In genomic region chr8:95377863-95378291, GRCm38 (mm10) we compare ENCODE assay signal across 8 mouse cellular contexts. TPM values are rescaled to one million over a fixed set of nuclear protein-coding genes. Genes with fewer than 3 reads are reported as not detected.
DNase-seq lines count a peak whose midpoint lies in the region; ATAC-seq and TF ChIP-seq lines count a peak whose summit lies in the region.
"Had no signal": no experiment of that assay in that cellular context is flagged by ENCODE, and none has a peak within 500 bp of the region (broad histone marks: within the 10 kb centered on the region; RNA-seq: fewer than 3 reads in every experiment).

No protein-coding gene starts in this region.

- H3K9me3 ChIP-seq in embryonic facial prominence, embryonic 14.5 days (ENCODE audit: control insufficient read depth, low read length) = no peaks in the 10 kb centered on the region
- H3K9me3 ChIP-seq in lung, postnatal 0 days (ENCODE audit: low read length) = no peaks in the 10 kb centered on the region

- H3K27me3 ChIP-seq in embryonic facial prominence, embryonic 14.5 days (replicated peaks; ENCODE audit: control insufficient read depth, insufficient read depth, low read length) = no peaks in the 10 kb centered on the region
- H3K27me3 ChIP-seq in heart, adult 2 months (ENCODE audit: control insufficient read depth, insufficient read depth, low read length) = no peaks in the 10 kb centered on the region
- H3K27me3 ChIP-seq in lung, postnatal 0 days (replicated peaks; ENCODE audit: insufficient read depth, low read length) = no peaks in the 10 kb centered on the region
- H3K27me3 ChIP-seq: Patski had no signal

- H3K4me2 ChIP-seq in embryonic facial prominence, embryonic 14.5 days (ENCODE audit: low read depth, low read length) = no peak overlapping the region
- H3K4me2 ChIP-seq in lung, postnatal 0 days (replicated peaks; ENCODE audit: low read depth, low read length) = 0 out of 2 replicates have a peak overlapping the region, but pooled peaks have one; percentile 11

- intact Hi-C loops in heart, adult 2 months (cut with DNase I) = no loop called here

- peak overlapping the region; percentile 39 for H3K27ac ChIP-seq in embryonic facial prominence, embryonic 14.5 days (replicated peaks; ENCODE audit: low read depth, low read length)
- peak overlapping the region; percentile 74 for H3K27ac ChIP-seq in heart, adult 2 months
- H3K27ac ChIP-seq in lung, postnatal 0 days (ENCODE audit: low read length) = peak overlapping the region; percentile 84

- TF ChIP-seq CTCF in heart, adult 2 months (IDR thresholded peaks at IDR 0.05) = no peak
- TF ChIP-seq CTCF in lung, postnatal 0 days (IDR thresholded peaks at IDR 0.05) = no peak

- no peak; the same call in 1 of the 2 replicates for TF ChIP-seq POLR2A in heart, adult 2 months (IDR thresholded peaks at IDR 0.05; ENCODE audit: insufficient read depth, low read depth, low read length)

- TF ChIP-seq EP300 in heart, adult 2 months (IDR thresholded peaks at IDR 0.05; ENCODE audit: insufficient read depth, low read depth, low read length) = peak; percentile 85; the same call in 1 of the 2 replicates
- peak; percentile 88 for TF ChIP-seq EP300 in lung, postnatal 0 days (IDR thresholded peaks at IDR 0.05)

- H3K36me3 ChIP-seq in embryonic facial prominence, embryonic 14.5 days (ENCODE audit: control insufficient read depth, insufficient read depth, low read length) = no peaks in the 10 kb centered on the region
- peaks cover 7% of the 10 kb centered on the region; the same call in 1 of the 2 replicates for H3K36me3 ChIP-seq in heart, adult 2 months (ENCODE audit: control insufficient read depth, insufficient read depth, low read length)
- no peaks in the 10 kb centered on the region for H3K36me3 ChIP-seq in lung, postnatal 0 days (ENCODE audit: insufficient read depth, low read length)

- H3K9ac ChIP-seq in embryonic facial prominence, embryonic 14.5 days (ENCODE audit: low read depth, low read length) = no peak overlapping the region
- peak overlapping the region; percentile 3; the same call in 1 of the 2 replicates for H3K9ac ChIP-seq in heart, adult 2 months (ENCODE audit: low read depth, low read length)
- H3K9ac ChIP-seq in lung, postnatal 0 days (replicated peaks; ENCODE audit: low read depth) = no peak overlapping the region

- ATAC-seq in embryonic facial prominence, embryonic 14.5 days (ENCODE audit: low read depth) = peak; percentile 82
- ATAC-seq in lung, postnatal 0 days = peak; percentile 92
- no peak for ATAC-seq in granulocyte monocyte progenitor cell, adult 5-6 weeks (replicated peaks; ENCODE audit: poor library complexity, severe bottlenecking)
- ATAC-seq in erythroid progenitor cell, adult 5-6 weeks (replicated peaks; ENCODE audit: low FRiP score, poor library complexity, severe bottlenecking) = no peak
- ATAC-seq: Patski had no signal

- 0 out of 2 replicates have a peak, but pooled peaks cover 5% of the 10 kb centered on the region for H3K4me1 ChIP-seq in embryonic facial prominence, embryonic 14.5 days (ENCODE audit: control insufficient read depth, insufficient read depth, low read length)
- H3K4me1 ChIP-seq in heart, adult 2 months (ENCODE audit: control insufficient read depth, insufficient read depth, low read length) = peaks cover 20% of the 10 kb centered on the region
- H3K4me1 ChIP-seq in lung, postnatal 0 days (ENCODE audit: insufficient read depth, low read depth, low read length) = peaks cover 5% of the 10 kb centered on the region; the same call in 1 of the 2 replicates

- DNase-seq in embryonic facial prominence, embryonic 14.5 days (ENCODE audit: low spot score) = peak; percentile 77
- peak; percentile 65 to 73 for DNase-seq in heart, adult 2 months
- DNase-seq in kidney, adult 8-10 months = peak; percentile 27 to 37
- peak; percentile 93 for DNase-seq in lung, postnatal 0 days (ENCODE audit: low spot score)
- no peak for DNase-seq in cerebellum, adult 18-20 months

- 38% methylated on average over 7 of the region's 7 CpGs for WGBS in embryonic facial prominence, embryonic 14.5 days
- WGBS in heart, adult 2 months = 8% methylated on average over 7 of the region's 7 CpGs
- 11% methylated on average over 7 of the region's 7 CpGs for WGBS in lung, postnatal 0 days

- H3K79me2 ChIP-seq in heart, adult 2 months (replicated peaks; ENCODE audit: control insufficient read depth, insufficient read depth, low read length) = no peaks in the 10 kb centered on the region

- H3K4me3 ChIP-seq in embryonic facial prominence, embryonic 14.5 days (ENCODE audit: low read depth, low read length) = no peak overlapping the region
- H3K4me3 ChIP-seq in heart, adult 2 months = peak overlapping the region; percentile 8; the same call in 1 of the 2 replicates
- no peak overlapping the region for H3K4me3 ChIP-seq in lung, postnatal 0 days (ENCODE audit: low read depth, low read length)

RNA-seq across cellular contexts. Expression of gene Mmp15, which starts 25.8 kb away (rescaled TPM):
- 14.9 and 15.3 TPM in 2 replicates for polyA plus RNA-seq in embryonic facial prominence, embryonic 14.5 days (2014; fragmentation: Nextera tagmentation; extraction: Ambion mirVana)
- total RNA-seq in heart, adult 2 months (2021) = 10 to 100 TPM; 53.4 to 67.5 TPM
- polyA plus RNA-seq in heart, adult 2 months (2012; rRNA removed) = 56.7 and 58.4 TPM in 2 replicates
- polyA plus RNA-seq in lung, postnatal 0 days (2015; fragmentation: Nextera tagmentation; extraction: Ambion mirVana) = 25.8 and 26.0 TPM in 2 replicates
- total RNA-seq in granulocyte monocyte progenitor cell, adult 5-6 weeks (2014; fragmentation: Nextera tagmentation) = not detected in 2 replicates
- 0.13 and 0.21 TPM in 2 replicates for total RNA-seq in granulocyte monocyte progenitor cell, adult 5-6 weeks (2017)
- not detected in 2 replicates for total RNA-seq in erythroid progenitor cell, adult 5-6 weeks (2015; ENCODE audit: low replicate concordance)
- total RNA-seq in erythroid progenitor cell, adult 5-6 weeks (2017; ENCODE audit: low replicate concordance) = not detected in 2 replicates

RNA-seq across cellular contexts. Expression of gene Usb1, which starts 45.8 kb away (rescaled TPM):
- 36.3 and 38.0 TPM in 2 replicates for polyA plus RNA-seq in embryonic facial prominence, embryonic 14.5 days (2014; fragmentation: Nextera tagmentation; extraction: Ambion mirVana)
- 10 to 100 TPM; 12.2 to 15.2 TPM for total RNA-seq in heart, adult 2 months (2021)
- polyA plus RNA-seq in heart, adult 2 months (2012; rRNA removed) = 23.9 and 31.1 TPM in 2 replicates
- 33.8 and 39.2 TPM in 2 replicates for polyA plus RNA-seq in lung, postnatal 0 days (2015; fragmentation: Nextera tagmentation; extraction: Ambion mirVana)
- total RNA-seq in granulocyte monocyte progenitor cell, adult 5-6 weeks (2014; fragmentation: Nextera tagmentation) = 41.5 and 44.1 TPM in 2 replicates
- total RNA-seq in granulocyte monocyte progenitor cell, adult 5-6 weeks (2017) = 31.4 and 36.8 TPM in 2 replicates
- 5.4 and 13.0 TPM in 2 replicates for total RNA-seq in erythroid progenitor cell, adult 5-6 weeks (2015; ENCODE audit: low replicate concordance)
- 2.3 TPM in 1 of 2 replicates, not detected in the other for total RNA-seq in erythroid progenitor cell, adult 5-6 weeks (2017; ENCODE audit: low replicate concordance)

RNA-seq across cellular contexts. Expression of gene Zfp319, which starts 46.1 kb away (rescaled TPM):
- polyA plus RNA-seq in embryonic facial prominence, embryonic 14.5 days (2014; fragmentation: Nextera tagmentation; extraction: Ambion mirVana) = 8.4 and 8.9 TPM in 2 replicates
- 1 to 10 TPM; 7.6 to 8.1 TPM for total RNA-seq in heart, adult 2 months (2021)
- polyA plus RNA-seq in heart, adult 2 months (2012; rRNA removed) = 5.5 and 7.3 TPM in 2 replicates
- 5.9 and 6.0 TPM in 2 replicates for polyA plus RNA-seq in lung, postnatal 0 days (2015; fragmentation: Nextera tagmentation; extraction: Ambion mirVana)
- total RNA-seq in granulocyte monocyte progenitor cell, adult 5-6 weeks (2014; fragmentation: Nextera tagmentation) = 5.4 and 6.9 TPM in 2 replicates
- total RNA-seq in granulocyte monocyte progenitor cell, adult 5-6 weeks (2017) = 1.6 and 2.2 TPM in 2 replicates
- total RNA-seq in erythroid progenitor cell, adult 5-6 weeks (2015; ENCODE audit: low replicate concordance) = 0.36 and 0.42 TPM in 2 replicates
- total RNA-seq in erythroid progenitor cell, adult 5-6 weeks (2017; ENCODE audit: low replicate concordance) = 0.39 and 0.61 TPM in 2 replicates

RNA-seq across cellular contexts. Expression of gene Cfap20, which starts 56.8 kb away (rescaled TPM):
- 150 and 152 TPM in 2 replicates for polyA plus RNA-seq in embryonic facial prominence, embryonic 14.5 days (2014; fragmentation: Nextera tagmentation; extraction: Ambion mirVana)
- 10 to 100 TPM; 21.8 to 24.2 TPM for total RNA-seq in heart, adult 2 months (2021)
- polyA plus RNA-seq in heart, adult 2 months (2012; rRNA removed) = 27.4 and 35.2 TPM in 2 replicates
- polyA plus RNA-seq in lung, postnatal 0 days (2015; fragmentation: Nextera tagmentation; extraction: Ambion mirVana) = 126 and 138 TPM in 2 replicates
- 62.1 and 78.1 TPM in 2 replicates for total RNA-seq in granulocyte monocyte progenitor cell, adult 5-6 weeks (2014; fragmentation: Nextera tagmentation)
- total RNA-seq in granulocyte monocyte progenitor cell, adult 5-6 weeks (2017) = 62.8 and 65.6 TPM in 2 replicates
- total RNA-seq in erythroid progenitor cell, adult 5-6 weeks (2015; ENCODE audit: low replicate concordance) = 30.2 and 44.3 TPM in 2 replicates
- 13.2 and 20.3 TPM in 2 replicates for total RNA-seq in erythroid progenitor cell, adult 5-6 weeks (2017; ENCODE audit: low replicate concordance)

Comparison
In these comparisons a context has a peak if more than half of its experiments do, and no peak if none do; other contexts are left out.
1. ATAC-seq: peak in embryonic facial prominence, embryonic 14.5 days (single experiment) and lung, postnatal 0 days (single experiment); none in granulocyte monocyte progenitor cell, adult 5-6 weeks (single experiment) and erythroid progenitor cell, adult 5-6 weeks (single experiment).
2. DNase-seq: peak in embryonic facial prominence, embryonic 14.5 days (single experiment), heart, adult 2 months (2 of 2), kidney, adult 8-10 months (2 of 2) and lung, postnatal 0 days (single experiment); none in cerebellum, adult 18-20 months (0 of 2).
3. RNA of gene Mmp15, which starts 25.8 kb away (total RNA-seq): 53.4 to 67.5 TPM in heart, adult 2 months; 0.13 to 0.21 TPM in granulocyte monocyte progenitor cell, adult 5-6 weeks and not detected in erythroid progenitor cell, adult 5-6 weeks; every median in the first group is over 10 times any median in the second.
4. Peak in every context shown above with its lines, with median percentiles within 50 percentile points of each other: H3K27ac ChIP-seq.